Comparison of ENCODE assay signal across 26 mouse cellular contexts in genomic region chr3:135304060-135304459, GRCm38 (mm10). TPM values are rescaled to one million over a fixed set of nuclear protein-coding genes. Genes with fewer than 3 reads are reported as not detected.
DNase-seq lines count a peak whose midpoint lies in the region; ATAC-seq lines count a peak whose summit lies in the region.
"Had no signal": no experiment of that assay in that cellular context is flagged by ENCODE, and none has a peak within 500 bp of the region (broad histone marks: within the 10 kb centered on the region; RNA-seq: fewer than 3 reads in every experiment).

No protein-coding gene starts in this region.

- no peak; the same call in 1 of the 2 replicates for ATAC-seq in forebrain, embryonic 11.5 days (replicated peaks; ENCODE audit: low FRiP score)
- ATAC-seq in forebrain, embryonic 14.5 days: no peak
- ATAC-seq in midbrain, embryonic 16.5 days: no peak
- ATAC-seq: CD4-positive, CD25-positive, alpha-beta regulatory T cell, adult 4 months; intestine, embryonic 15.5 days had no signal

- no peaks in the 10 kb centered on the region for H3K27me3 ChIP-seq in forebrain, embryonic 11.5 days (ENCODE audit: control insufficient read depth, insufficient read depth, low read length)
- H3K27me3 ChIP-seq in forebrain, embryonic 14.5 days (replicated peaks; ENCODE audit: control insufficient read depth, insufficient read depth, low read length): no peaks in the 10 kb centered on the region
- peaks cover 34% of the 10 kb centered on the region for H3K27me3 ChIP-seq in midbrain, embryonic 10.5 days (ENCODE audit: low read depth, poor library complexity, severe bottlenecking)
- no peaks in the 10 kb centered on the region for H3K27me3 ChIP-seq in midbrain, embryonic 16.5 days (ENCODE audit: control insufficient read depth, insufficient read depth, low read depth, low read length)
- H3K27me3 ChIP-seq: intestine, embryonic 15.5 days; lung, embryonic 15.5 days had no signal

- no peak overlapping the region for H3K9ac ChIP-seq in forebrain, embryonic 11.5 days (ENCODE audit: low read length)
- no peak overlapping the region for H3K9ac ChIP-seq in forebrain, embryonic 14.5 days (ENCODE audit: low read length)
- H3K9ac ChIP-seq in midbrain, embryonic 16.5 days (ENCODE audit: low read depth, low read length): no peak overlapping the region
- H3K9ac ChIP-seq: embryonic facial prominence, embryonic 15.5 days; heart, embryonic 12.5 days; hindbrain, embryonic 14.5 days; intestine, embryonic 15.5 days; liver, embryonic 15.5 days; lung, embryonic 15.5 days had no signal

- no peaks in the 10 kb centered on the region for H3K9me3 ChIP-seq in forebrain, embryonic 11.5 days (ENCODE audit: control insufficient read depth, low read length)
- H3K9me3 ChIP-seq in forebrain, embryonic 14.5 days (replicated peaks; ENCODE audit: control insufficient read depth, low read length): no peaks in the 10 kb centered on the region
- H3K9me3 ChIP-seq in midbrain, embryonic 10.5 days (replicated peaks): no peaks in the 10 kb centered on the region
- no peaks in the 10 kb centered on the region for H3K9me3 ChIP-seq in midbrain, embryonic 16.5 days (replicated peaks; ENCODE audit: control insufficient read depth, low read length, poor library complexity, severe bottlenecking)
- H3K9me3 ChIP-seq: embryonic facial prominence, embryonic 15.5 days; heart, embryonic 12.5 days; intestine, embryonic 15.5 days; limb, embryonic 10.5 days; liver, embryonic 15.5 days; lung, embryonic 15.5 days had no signal

- DNase-seq in forebrain, embryonic 11.5 days (ENCODE audit: low spot score): peak; percentile 52
- DNase-seq in forebrain, embryonic 14.5 days (ENCODE audit: low spot score): no peak
- peak; percentile 54 for DNase-seq in midbrain, embryonic 10.5 days (ENCODE audit: low spot score)
- peak; percentile 62 for DNase-seq in embryo, embryonic 10.5 days (ENCODE audit: low spot score)
- peak; percentile 63 for DNase-seq in retina, embryonic 14.5 days (ENCODE audit: low spot score)
- DNase-seq in lung, postnatal 14 days: no peak
- DNase-seq: adrenal gland, postnatal 14 days; cerebellum, adult 11 months; gastrocnemius, adult 2 months; heart, postnatal 10 days; kidney, adult 8-10 months; kidney, postnatal 10 days; liver; thymus, postnatal 14 days had no signal

- H3K4me2 ChIP-seq in forebrain, embryonic 11.5 days (ENCODE audit: low read depth, low read length, severe bottlenecking): no peak overlapping the region
- H3K4me2 ChIP-seq in forebrain, embryonic 14.5 days (ENCODE audit: low read length): no peak overlapping the region
- no peak overlapping the region for H3K4me2 ChIP-seq in midbrain, embryonic 16.5 days (ENCODE audit: low read length)
- H3K4me2 ChIP-seq: embryonic facial prominence, embryonic 15.5 days; heart, embryonic 12.5 days; hindbrain, embryonic 14.5 days; intestine, embryonic 15.5 days; liver, embryonic 15.5 days; lung, embryonic 15.5 days had no signal

- H3K4me1 ChIP-seq in forebrain, embryonic 11.5 days (replicated peaks; ENCODE audit: control insufficient read depth, insufficient read depth, low read length): peaks cover 16% of the 10 kb centered on the region
- peaks cover 4% of the 10 kb centered on the region; the same call in 1 of the 2 replicates for H3K4me1 ChIP-seq in forebrain, embryonic 14.5 days (ENCODE audit: control insufficient read depth, insufficient read depth, low read length)
- H3K4me1 ChIP-seq in midbrain, embryonic 10.5 days: peaks cover 54% of the 10 kb centered on the region
- H3K4me1 ChIP-seq in midbrain, embryonic 16.5 days (ENCODE audit: control insufficient read depth, insufficient read depth, low read length): peaks cover 11% of the 10 kb centered on the region
- H3K4me1 ChIP-seq: embryonic facial prominence, embryonic 15.5 days had no signal

- no peak overlapping the region for H3K27ac ChIP-seq in forebrain, embryonic 11.5 days (ENCODE audit: low read depth, low read length)
- no peak overlapping the region for H3K27ac ChIP-seq in forebrain, embryonic 14.5 days (ENCODE audit: low read depth, low read length)
- peak overlapping the region; percentile 73 for H3K27ac ChIP-seq in midbrain, embryonic 10.5 days (replicated peaks)
- H3K27ac ChIP-seq in midbrain, embryonic 16.5 days (ENCODE audit: low read length): no peak overlapping the region
- H3K27ac ChIP-seq: embryonic facial prominence, embryonic 15.5 days; gastrocnemius, adult 2 months; hindbrain, embryonic 14.5 days; intestine, embryonic 15.5 days; limb, embryonic 10.5 days; liver, embryonic 15.5 days; lung, embryonic 15.5 days; macrophage had no signal

- H3K4me3 ChIP-seq in forebrain, embryonic 11.5 days (ENCODE audit: low read depth, low read length): no peak overlapping the region
- no peak overlapping the region for H3K4me3 ChIP-seq in forebrain, embryonic 14.5 days (ENCODE audit: low read depth, low read length)
- H3K4me3 ChIP-seq in midbrain, embryonic 10.5 days: 0 out of 2 replicates have a peak overlapping the region, but pooled peaks have one; percentile 14
- no peak overlapping the region for H3K4me3 ChIP-seq in midbrain, embryonic 16.5 days (ENCODE audit: low read depth, low read length)
- H3K4me3 ChIP-seq: embryonic facial prominence, embryonic 15.5 days; gastrocnemius, adult 2 months; heart, embryonic 12.5 days; intestine, embryonic 15.5 days; limb, embryonic 10.5 days; liver, embryonic 15.5 days; lung, embryonic 15.5 days had no signal

- 9% methylated on average over 6 of the region's 6 CpGs for WGBS in forebrain, embryonic 11.5 days
- 12% methylated on average over 6 of the region's 6 CpGs for WGBS in forebrain, embryonic 14.5 days
- 11% methylated on average over 6 of the region's 6 CpGs for WGBS in midbrain, embryonic 10.5 days
- WGBS in midbrain, embryonic 16.5 days: 8% methylated on average over 6 of the region's 6 CpGs

- no peaks in the 10 kb centered on the region for H3K36me3 ChIP-seq in forebrain, embryonic 11.5 days (ENCODE audit: control insufficient read depth, insufficient read depth, low read length)
- H3K36me3 ChIP-seq in forebrain, embryonic 14.5 days (ENCODE audit: control insufficient read depth, insufficient read depth, low read length): no peaks in the 10 kb centered on the region
- H3K36me3 ChIP-seq in midbrain, embryonic 10.5 days: no peaks in the 10 kb centered on the region
- H3K36me3 ChIP-seq in midbrain, embryonic 16.5 days (ENCODE audit: control insufficient read depth, insufficient read depth, low read length): no peaks in the 10 kb centered on the region
- H3K36me3 ChIP-seq: embryonic facial prominence, embryonic 15.5 days; heart, embryonic 12.5 days; intestine, embryonic 15.5 days; limb, embryonic 10.5 days; liver, embryonic 15.5 days; lung, embryonic 15.5 days had no signal

RNA-seq across cellular contexts. Expression of gene Slc9b2, which starts 3.4 kb away (rescaled TPM):
- polyA plus RNA-seq in forebrain, embryonic 11.5 days (2014; fragmentation: Nextera tagmentation; extraction: Ambion mirVana): 6.6 and 8.1 TPM in 2 replicates
- 0.79 and 1.5 TPM in 2 replicates for polyA plus RNA-seq in forebrain, embryonic 14.5 days (2014; fragmentation: Nextera tagmentation; extraction: Ambion mirVana)
- 1.2 and 2.8 TPM in 2 replicates for polyA plus RNA-seq in midbrain, embryonic 10.5 days (2016; fragmentation: Nextera tagmentation; extraction: Ambion mirVana)
- 1.8 and 2.9 TPM in 2 replicates for polyA plus RNA-seq in midbrain, embryonic 16.5 days (2015; fragmentation: Nextera tagmentation; extraction: Ambion mirVana)

RNA-seq across cellular contexts. Expression of gene Bdh2, which starts 23.0 kb away (rescaled TPM):
- polyA plus RNA-seq in forebrain, embryonic 11.5 days (2014; fragmentation: Nextera tagmentation; extraction: Ambion mirVana): 5.0 and 5.4 TPM in 2 replicates
- 3.8 and 4.9 TPM in 2 replicates for polyA plus RNA-seq in forebrain, embryonic 14.5 days (2014; fragmentation: Nextera tagmentation; extraction: Ambion mirVana)
- 6.1 and 8.1 TPM in 2 replicates for polyA plus RNA-seq in midbrain, embryonic 10.5 days (2016; fragmentation: Nextera tagmentation; extraction: Ambion mirVana)
- polyA plus RNA-seq in midbrain, embryonic 16.5 days (2015; fragmentation: Nextera tagmentation; extraction: Ambion mirVana): 4.0 and 4.8 TPM in 2 replicates
- polyA plus RNA-seq: CD4-positive, CD25-positive, alpha-beta regulatory T cell, adult 4 months; macrophage had no signal

RNA-seq across cellular contexts. Expression of gene Slc9b1, which starts 43.8 kb away (rescaled TPM):
- 0.55 TPM in 1 of 2 replicates, not detected in the other for polyA plus RNA-seq in forebrain, embryonic 11.5 days (2014; fragmentation: Nextera tagmentation; extraction: Ambion mirVana)
- not detected in 2 replicates for polyA plus RNA-seq in forebrain, embryonic 14.5 days (2014; fragmentation: Nextera tagmentation; extraction: Ambion mirVana)
- 0.14 and 0.19 TPM in 2 replicates for polyA plus RNA-seq in midbrain, embryonic 10.5 days (2016; fragmentation: Nextera tagmentation; extraction: Ambion mirVana)
- 0.41 TPM in 1 of 2 replicates, not detected in the other for polyA plus RNA-seq in midbrain, embryonic 16.5 days (2015; fragmentation: Nextera tagmentation; extraction: Ambion mirVana)
- polyA plus RNA-seq: embryonic facial prominence, embryonic 15.5 days; heart, embryonic 12.5 days; liver, embryonic 15.5 days; spleen, adult 2 months; stomach, embryonic 14.5 days had no signal

Comparison
In these comparisons a context has a peak if more than half of its experiments do, and no peak if none do; other contexts are left out.
1. DNase-seq: peak in forebrain, embryonic 11.5 days (single experiment), midbrain, embryonic 10.5 days (single experiment), embryo, embryonic 10.5 days (single experiment) and retina, embryonic 14.5 days (single experiment); none in forebrain, embryonic 14.5 days (single experiment) and lung, postnatal 14 days (single experiment).